Mouse (Mus musculus) liver, adult 2 months (tissue): Measurements from ENCODE around the gene Gng7.
"Not testable (repeated sequence)": the region's sequence is repeated elsewhere in the genome, so short reads cannot be mapped to it uniquely, and the experiment has no call there.

Experiments used
- CTCF ChIP-seq: fragments of 200-500 bp; IDR thresholded peaks from 2 replicates; pipeline ENCODE4 v1.5.1; 2011; ENCODE audit warnings: low read depth, low read length, control low read depth
- POLR2A ChIP-seq: fragments of 200-500 bp; IDR thresholded peaks from 2 replicates; pipeline ENCODE4 v1.6.1; 2011; ENCODE audit warnings: low read length, control low read depth; ENCODE audit not compliant: insufficient read depth; ENCODE audit errors: extremely low read depth

- TF ChIP-seq CTCF, POLR2A: not testable (repeated sequence)
Measured at GRCm38 (mm10) chr10:80989854-80990253, 24.9 kb downstream of the Gng7 start.
